Mouse (Mus musculus) kidney, adult 2 months (tissue): ENCODE measurements around the gene Sos1. TPM values are rescaled to one million over a fixed set of nuclear protein-coding genes. Genes with fewer than 3 reads are reported as not detected.

Experiments
- DNase-seq: peaks from one replicate; pipeline ENCODE4 v3.0.0; 2021
- H3K27ac ChIP-seq: fragments of 200-500 bp; 2 replicates; pipeline ENCODE4 v1.5.1; 2012; ENCODE audit warnings: low read depth, low read length, control low read depth, inconsistent platforms; ENCODE audit not compliant: insufficient read depth
- H3K27me3 ChIP-seq: fragments of 200-500 bp; replicated peaks from 2 replicates; pipeline ENCODE4 v1.6.1; 2012; ENCODE audit warnings: mild to moderate bottlenecking, moderate library complexity, low read length, inconsistent platforms; ENCODE audit not compliant: control insufficient read depth, insufficient read depth
- H3K36me3 ChIP-seq: fragments of 200-500 bp; 2 replicates; pipeline ENCODE4 v1.6.1; 2012; ENCODE audit warnings: mild to moderate bottlenecking, moderate library complexity, low read length, inconsistent platforms; ENCODE audit not compliant: control insufficient read depth, insufficient read depth
- H3K4me1 ChIP-seq: fragments of 200-500 bp; 2 replicates; pipeline ENCODE4 v1.6.1; 2011; ENCODE audit warnings: low read length; ENCODE audit not compliant: control insufficient read depth, insufficient read depth
- H3K4me3 ChIP-seq: fragments of 200-500 bp; 2 replicates; pipeline ENCODE4 v1.5.1; 2011; ENCODE audit warnings: mild to moderate bottlenecking, low read depth, low read length, control low read depth; ENCODE audit not compliant: insufficient read depth
- CTCF ChIP-seq: fragments of 200-500 bp; conservative IDR thresholded peaks from 2 replicates; pipeline ENCODE4 v1.5.1; 2011; ENCODE audit warnings: low read depth, mild to moderate bottlenecking, control low read depth, low read length, moderate library complexity, mixed read lengths; ENCODE audit not compliant: insufficient read depth, insufficient read length
- POLR2A ChIP-seq: fragments of 200-500 bp; IDR thresholded peaks from one replicate; pipeline ENCODE4 v1.6.1; 2011; ENCODE audit warnings: low read depth, low read length, control low read depth
- WGBS: fragments of 180-500 bp; shearing (Covaris S2); methylation state at CpG from one replicate; pipeline ENCODE4 v1.1.7; 2018; 5-methylcytosine and 5-hydroxymethylcytosine counted together
- polyA plus RNA-seq: library from polyadenylated mRNA; depleted of rRNA; stranded (reverse); fragments of >200 nt; gene quantifications from 2 replicates; pipeline ENCODE4 v1.2.3, GENCODE M21; 2012; rRNA removed

Sos1 gene
- polyA plus RNA-seq, 1 experiment = 4.9 TPM

GRCm38 (mm10) chr17:80345277-80345676 lies 135.0 kb downstream of the Sos1 start:
- no peak for DNase-seq
- H3K36me3 ChIP-seq = no peaks in the 10 kb centered on the region
- no peaks in the 10 kb centered on the region for H3K27me3 ChIP-seq
- H3K4me1 ChIP-seq = 0 out of 2 replicates have a peak, but pooled peaks cover 3% of the 10 kb centered on the region
- 76% methylated on average over 4 of the region's 4 CpGs for whole genome bisulfite sequencing
- no peak; the same call in 1 of the 2 replicates for TF ChIP-seq CTCF
- TF ChIP-seq POLR2A = no peak
- H3K27ac ChIP-seq = no peak overlapping the region
- H3K4me3 ChIP-seq = no peak overlapping the region

Other genes with a start within 250 kb of the Sos1 start
- gene Morn2, start 190.2 kb downstream of the Sos1 start, polyA plus RNA-seq = 25.2 and 36.5 TPM in 2 replicates
- 6.0 and 6.4 TPM in 2 replicates for gene Dhx57, start 190.0 kb downstream of the Sos1 start, polyA plus RNA-seq
- 0.44 and 0.56 TPM in 2 replicates for gene Arhgef33, start 173.0 kb downstream of the Sos1 start, polyA plus RNA-seq
- gene Gm10190, start 106.9 kb downstream of the Sos1 start, polyA plus RNA-seq = not detected in 2 replicates
- gene Cdkl4, start 97.4 kb upstream of the Sos1 start, polyA plus RNA-seq = 0.19 and 0.34 TPM in 2 replicates
- gene Map4k3, start 248.0 kb upstream of the Sos1 start, polyA plus RNA-seq = 16.4 and 19.4 TPM in 2 replicates